Mouse (Mus musculus): ENCODE data around the gene Vmn2r67. TPM values are rescaled to one million over a fixed set of nuclear protein-coding genes. Genes with fewer than 3 reads are reported as not detected.

Vmn2r67 gene
- not detected in 2 replicates for polyA plus RNA-seq (2021; fragmentation: Nextera tagmentation)
- long read RNA-seq, experiment 1, result 0 reads
- long read RNA-seq, experiment 2, result 0 reads

DNA sequence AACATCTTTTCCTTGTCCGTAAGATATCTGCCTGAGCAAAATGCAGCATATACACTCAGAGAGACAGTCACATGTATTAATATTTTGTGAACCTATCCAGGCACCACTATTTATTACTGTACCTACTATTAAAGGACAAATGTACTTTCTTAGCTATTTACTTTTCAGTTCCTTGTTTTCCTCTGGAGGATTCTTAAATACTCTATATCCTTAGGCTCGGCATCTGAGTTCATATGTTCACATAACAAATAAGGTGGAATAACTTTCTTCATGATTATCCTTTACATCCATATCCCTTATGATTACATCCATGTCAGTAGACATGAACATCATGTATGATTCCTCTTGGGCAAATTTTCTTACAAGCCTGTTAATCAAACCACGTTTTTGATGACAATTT, at the start of gene Vmn2r67:
TSS of gene Vmn2r67 (minus strand) at position 101 of the 400 bp plus-strand sequence.

Other genes starting within 250 kb of the Vmn2r67 start
- not detected in 2 replicates for gene Vmn2r65, start 191.9 kb downstream of the Vmn2r67 start, polyA plus RNA-seq (2021; fragmentation: Nextera tagmentation)
- gene Vmn2r66, start 143.7 kb downstream of the Vmn2r67 start, polyA plus RNA-seq (2021; fragmentation: Nextera tagmentation), result not detected in 2 replicates
- gene Vmn2r68, start 81.8 kb upstream of the Vmn2r67 start, polyA plus RNA-seq (2021; fragmentation: Nextera tagmentation), result not detected in 2 replicates

Data from layer of hippocampus, adult 6 months (tissue).